In the genomic region with DNA sequence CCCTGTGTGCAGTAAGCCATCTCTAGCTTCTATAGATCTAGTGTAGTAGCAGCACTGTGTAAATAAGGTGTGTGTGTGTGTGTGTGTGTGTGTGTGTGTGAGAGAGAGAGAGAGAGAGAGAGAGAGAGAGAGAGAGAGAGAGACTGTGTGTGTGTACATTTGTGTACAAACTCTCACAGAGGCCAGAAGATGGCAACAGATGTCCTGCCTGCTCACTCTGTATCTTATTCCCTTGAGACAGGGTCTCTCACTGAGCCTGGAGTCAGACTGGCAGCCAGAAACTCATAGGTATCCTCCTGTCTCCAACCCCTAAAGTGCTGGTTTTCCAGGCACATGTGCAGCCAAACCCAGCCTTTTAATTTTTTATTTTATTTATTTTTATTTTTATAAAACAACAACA, we compare ENCODE assay signal across 14 mouse cellular contexts.
"Had no signal": no experiment of that assay in that cellular context is flagged by ENCODE, and none has a peak within 500 bp of the region (broad histone marks: within the 10 kb centered on the region; RNA-seq: fewer than 3 reads in every experiment).

No protein-coding gene starts in this region.

- H3K36me3 ChIP-seq: neural tube, embryonic 15.5 days; stomach, embryonic 15.5 days had no signal

- H3K4me2 ChIP-seq: neural tube, embryonic 15.5 days; stomach, embryonic 15.5 days had no signal

- H3K27ac ChIP-seq: neural tube, embryonic 15.5 days; stomach, embryonic 15.5 days; stomach, postnatal 0 days had no signal

- H3K4me3 ChIP-seq: neural tube, embryonic 15.5 days; stomach, embryonic 15.5 days had no signal

- H3K4me1 ChIP-seq: neural tube, embryonic 15.5 days; stomach, embryonic 15.5 days had no signal

- H3K9ac ChIP-seq: neural tube, embryonic 15.5 days; stomach, embryonic 15.5 days had no signal

- DNase-seq: retina, postnatal 1 day; right cerebral cortex, adult 18-20 months; right cerebral cortex, postnatal 14 days; right cerebral cortex, postnatal 25 days; right cerebral cortex, postnatal 4 days; spleen, adult 18-20 months; thymus, adult 18-20 months; thymus, adult 2 months; thymus, postnatal 14 days; thymus, postnatal 25 days; thymus, postnatal 36 days had no signal

- H3K9me3 ChIP-seq: neural tube, embryonic 15.5 days; stomach, embryonic 15.5 days had no signal

- H3K27me3 ChIP-seq: neural tube, embryonic 15.5 days; stomach, embryonic 15.5 days had no signal
